Mouse (Mus musculus): Measurements from ENCODE around the gene Ermap.

Gene Ermap

GRCm38 (mm10) chr4:119183525-119183924, 6.3 kb downstream of the Ermap start:
- DNase-seq = no peak

GRCm38 (mm10) chr4:119181456-119181855, 8.4 kb downstream of the Ermap start:
- DNase-seq = no peak

- no peak for DNase-seq
Measured at GRCm38 (mm10) chr4:119180133-119180707, 9.6 kb downstream of the Ermap start.

- no peak for DNase-seq
Measured at GRCm38 (mm10) chr4:119178331-119178730, 11.5 kb downstream of the Ermap start.

DNA sequence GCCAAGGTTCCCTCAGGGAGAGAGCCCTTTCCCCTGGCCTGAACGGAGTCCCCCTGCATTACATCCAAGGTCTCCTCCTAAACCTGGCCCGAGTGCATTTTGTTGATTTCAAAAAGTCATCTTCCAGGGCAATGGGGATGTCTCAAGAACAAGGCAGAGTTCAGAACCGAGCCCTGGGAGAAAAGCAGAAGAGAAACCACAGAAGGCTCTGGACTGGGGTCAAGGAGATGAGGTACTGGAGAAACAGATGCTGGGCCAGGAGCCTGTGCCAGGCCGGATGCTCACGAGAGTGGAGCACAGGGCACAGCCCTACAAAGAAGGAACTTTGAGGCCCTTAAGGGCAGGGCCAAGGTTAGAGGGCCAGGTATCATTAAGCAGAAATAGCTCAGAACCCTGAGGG, 12.1 kb downstream of the Ermap start:
- no peak for DNase-seq

DNA sequence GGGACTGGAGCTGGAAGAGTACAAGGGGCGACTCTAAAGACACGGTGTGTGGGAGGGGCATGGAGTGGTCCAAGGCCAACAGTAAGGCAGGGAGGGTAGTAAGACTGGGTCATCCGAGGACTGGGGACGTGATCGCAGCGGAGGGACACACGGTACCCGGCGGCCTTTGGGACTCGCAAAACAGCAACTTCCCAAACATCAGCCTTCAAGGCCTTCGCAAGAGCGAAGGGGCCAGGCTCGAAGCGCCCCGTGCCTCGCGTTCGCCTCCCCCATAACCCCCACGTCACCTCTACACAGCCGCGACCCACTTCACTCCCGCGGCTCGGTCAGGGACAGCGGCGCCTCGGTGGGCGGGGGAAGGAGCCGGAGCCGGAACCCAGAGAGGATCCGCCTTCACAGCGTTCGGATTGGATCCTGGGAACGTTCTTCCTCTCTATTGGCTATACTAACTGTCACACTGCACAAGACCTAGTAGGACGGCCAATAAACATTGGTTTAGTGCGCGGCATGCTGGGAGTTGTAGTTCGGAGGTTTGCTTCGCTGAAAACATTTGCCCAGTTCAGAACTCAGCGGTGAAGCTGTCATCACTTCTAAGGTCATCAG, 15.9 kb downstream of the Ermap start, which contains the start of gene Zfp691:
Gene Zfp691, minus strand, starts transcription at position 345 of the 603 bp plus-strand sequence.
- DNase-seq = peak; percentile 94

GRCm38 (mm10) chr4:119172919-119173650, 16.7 kb downstream of the Ermap start:
- DNase-seq = peak; percentile 27

DNA sequence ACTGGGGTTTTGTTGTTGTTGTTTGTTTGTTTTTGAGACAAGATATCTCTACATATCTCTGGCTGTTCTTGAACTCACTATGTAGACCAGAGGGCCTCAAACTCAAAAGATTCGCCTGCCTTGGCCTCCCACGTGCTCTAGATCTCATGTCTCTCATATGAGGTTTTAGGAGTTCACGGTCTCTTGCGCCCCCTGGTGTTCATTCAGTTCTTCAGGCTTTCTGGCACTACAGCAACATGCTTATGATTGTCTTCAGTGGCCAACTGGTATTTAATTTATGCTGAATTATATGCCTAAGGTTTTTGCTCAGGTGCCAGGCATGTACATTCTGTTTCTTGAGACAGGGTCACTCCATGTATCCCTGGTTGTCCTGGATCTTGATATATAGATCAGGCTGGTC, 22.1 kb downstream of the Ermap start:
- DNase-seq = peak; percentile 86

- DNase-seq = no peak
Measured at GRCm38 (mm10) chr4:119167068-119167467, 22.7 kb downstream of the Ermap start.

GRCm38 (mm10) chr4:119165916-119166315, 23.9 kb downstream of the Ermap start:
- no peak for DNase-seq

DNA sequence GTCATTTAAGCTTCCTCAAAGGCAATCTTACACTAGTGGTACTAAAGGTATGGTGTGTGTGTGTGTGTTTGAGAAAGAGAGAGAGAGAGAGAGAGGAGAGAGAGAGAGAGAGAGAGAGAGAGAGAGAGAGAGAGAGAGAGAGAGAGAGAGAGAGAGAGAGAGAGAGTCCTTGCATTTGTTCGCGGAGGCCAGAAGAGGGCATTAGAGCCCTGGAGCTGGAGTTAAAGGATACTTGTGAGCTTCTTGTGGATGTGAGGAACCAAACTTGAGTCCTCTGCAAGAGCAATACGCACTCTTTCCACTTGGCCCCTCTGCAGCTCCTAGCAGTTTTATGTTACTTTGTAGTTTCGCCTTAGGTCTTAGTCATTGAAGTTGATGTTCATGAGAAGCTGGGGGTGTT, 26.8 kb downstream of the Ermap start:
- DNase-seq = no peak

- DNase-seq = no peak
Measured at GRCm38 (mm10) chr4:119161358-119161757, 28.5 kb downstream of the Ermap start.

DNA sequence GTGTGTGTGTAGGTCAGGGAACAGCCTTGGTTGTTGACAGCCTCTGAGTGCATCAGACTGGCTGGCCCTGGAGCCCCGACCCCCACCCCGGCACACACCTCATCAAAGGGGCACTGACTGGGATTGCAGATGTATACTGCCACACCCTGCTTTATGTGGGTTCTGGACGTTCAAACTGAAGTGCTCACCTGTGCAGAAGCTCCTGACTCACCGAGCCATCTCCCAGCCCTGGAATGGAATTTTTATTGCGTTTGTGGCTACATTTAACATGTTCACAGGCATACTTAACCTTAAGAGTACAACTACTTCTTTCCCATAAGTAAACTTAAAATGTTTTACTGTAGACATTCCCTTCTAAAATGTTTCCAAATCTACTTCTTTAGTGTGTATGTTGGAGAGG, 31.9 kb downstream of the Ermap start:
- DNase-seq = no peak

- DNase-seq = peak; percentile 47
Measured at GRCm38 (mm10) chr4:119157186-119157585, 32.6 kb downstream of the Ermap start.

DNA sequence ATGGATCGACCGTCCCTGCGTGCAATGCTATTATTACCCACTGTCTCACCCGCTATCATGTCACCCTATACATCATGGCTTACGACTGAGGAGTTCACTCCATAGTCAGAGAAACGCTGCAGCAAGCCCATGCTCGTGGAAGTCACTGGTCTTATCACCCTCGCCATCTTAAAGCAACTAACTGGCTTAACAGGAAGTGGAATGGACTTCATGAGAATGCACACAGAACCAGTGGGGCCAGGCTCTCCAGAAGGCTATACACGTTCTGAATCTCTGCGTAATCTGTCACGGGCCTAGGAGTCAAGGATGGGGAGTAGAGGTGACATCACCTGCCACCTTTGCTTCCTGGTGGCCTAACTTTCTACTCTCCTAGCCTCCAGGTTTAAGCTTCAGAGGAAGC, 41.1 kb downstream of the Ermap start:
- DNase-seq = no peak

DNA sequence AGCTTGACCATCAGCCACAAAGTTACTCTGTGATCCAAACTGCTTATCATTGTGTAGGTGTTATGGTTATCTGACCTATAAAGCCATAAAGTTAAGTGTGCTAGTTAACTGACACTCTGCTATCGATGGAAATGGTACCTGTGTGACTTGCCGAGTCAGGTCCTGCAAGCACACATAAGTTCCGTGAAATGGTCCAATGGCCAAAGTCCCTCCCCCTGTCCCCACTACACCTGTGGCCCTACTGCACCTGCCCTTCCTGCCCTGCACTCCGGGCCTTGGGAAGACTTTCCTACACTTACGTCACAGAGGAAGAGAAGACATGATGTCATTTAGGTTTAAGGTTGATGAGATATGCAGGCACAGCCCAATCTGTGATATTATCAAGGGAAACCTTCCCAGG, 42.5 kb downstream of the Ermap start:
- DNase-seq = no peak

DNA sequence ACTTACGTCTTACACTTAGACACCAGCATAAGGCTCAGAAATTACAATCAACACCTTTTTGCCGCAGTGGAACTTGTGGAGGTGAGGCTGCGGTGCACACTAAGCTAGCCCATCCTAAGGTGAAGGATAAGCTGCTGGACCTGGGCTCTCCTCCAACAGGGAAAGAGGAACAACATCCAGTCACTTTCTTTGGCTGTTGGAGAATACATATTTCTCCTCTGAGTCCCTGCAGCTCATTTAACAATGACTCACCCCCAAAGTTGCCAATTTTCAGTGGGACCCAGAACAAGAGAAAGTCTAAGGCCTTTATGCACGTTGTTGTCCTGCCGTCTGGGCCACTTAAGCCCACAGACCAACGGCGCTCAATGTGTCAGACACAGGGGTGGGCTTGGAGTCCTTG, 43.0 kb downstream of the Ermap start:
- no peak for DNase-seq

DNA sequence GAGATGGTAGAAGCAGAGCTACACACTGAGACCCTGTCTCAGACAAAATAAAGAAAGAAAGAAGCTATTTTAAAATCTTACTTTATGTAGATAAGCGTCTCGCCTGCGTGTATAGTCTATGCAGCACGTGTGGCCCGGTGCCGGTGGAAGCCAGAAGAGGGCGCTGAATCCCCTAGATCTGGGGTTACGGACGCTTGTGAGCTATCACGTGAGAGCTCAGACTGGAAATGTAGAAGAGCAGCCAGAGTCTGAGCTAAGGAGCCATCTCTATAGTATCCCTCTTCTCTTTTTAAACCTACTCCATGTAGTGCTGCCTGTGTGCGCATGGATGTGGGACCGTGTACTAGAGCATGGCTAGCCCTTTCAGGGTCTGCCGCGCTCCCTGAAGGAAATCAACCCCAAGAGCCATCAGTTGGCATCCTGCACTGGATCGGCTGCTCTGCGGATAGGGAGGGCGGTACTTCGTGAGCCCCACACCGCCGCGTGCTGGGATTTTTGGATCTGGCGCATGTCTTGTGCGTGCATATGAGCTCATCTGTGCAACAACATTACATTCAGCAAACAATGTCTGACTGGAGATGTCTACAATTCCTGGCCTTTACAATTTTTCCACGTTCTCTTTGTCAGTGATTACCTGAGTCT, 47.5 kb downstream of the Ermap start:
- DNase-seq = no peak

- DNase-seq = no peak
Measured at GRCm38 (mm10) chr4:119141191-119141590, 48.6 kb downstream of the Ermap start.

GRCm38 (mm10) chr4:119140126-119140525, 49.7 kb downstream of the Ermap start:
- no peak for DNase-seq

DNA sequence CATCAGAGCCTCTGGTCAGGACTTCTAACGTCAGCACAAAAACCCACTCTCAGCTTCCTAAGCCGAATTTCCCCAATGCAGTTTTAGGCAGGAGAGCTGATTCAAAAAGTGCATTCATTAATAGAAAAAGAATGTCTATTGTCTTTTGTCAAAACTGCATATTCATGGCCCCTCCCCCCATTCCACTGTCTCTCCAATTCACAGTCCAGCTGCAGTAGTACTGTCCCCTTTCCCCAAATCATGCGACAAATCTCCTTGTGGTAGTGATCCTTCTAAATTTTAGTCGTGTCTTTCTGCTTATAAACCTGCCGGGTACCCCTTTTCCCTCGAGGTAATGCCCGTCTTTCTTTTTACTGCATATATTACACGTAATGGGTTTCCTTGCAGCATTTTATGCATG, 51.0 kb downstream of the Ermap start:
- DNase-seq = no peak

DNA sequence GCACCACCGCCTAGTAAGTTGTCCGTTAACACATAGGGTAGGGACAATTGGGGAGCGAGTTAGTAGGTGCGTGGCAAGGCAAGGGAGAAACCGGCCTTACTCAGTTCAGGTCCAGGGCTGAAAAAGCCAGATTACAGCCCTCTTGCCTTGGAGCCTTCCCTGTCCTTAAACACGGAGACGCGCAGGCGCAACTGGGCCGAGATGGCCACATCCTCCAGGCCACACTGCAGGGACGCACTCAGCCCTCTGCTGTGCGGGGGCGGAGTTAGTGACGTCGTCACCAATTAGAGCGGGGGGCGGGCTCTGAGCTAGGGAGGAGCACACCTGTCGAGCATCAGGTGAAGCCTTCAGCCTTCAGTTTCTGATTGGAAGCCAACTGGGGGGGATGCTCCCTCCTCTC, 51.6 kb downstream of the Ermap start:
- DNase-seq = peak; percentile 78

DNA sequence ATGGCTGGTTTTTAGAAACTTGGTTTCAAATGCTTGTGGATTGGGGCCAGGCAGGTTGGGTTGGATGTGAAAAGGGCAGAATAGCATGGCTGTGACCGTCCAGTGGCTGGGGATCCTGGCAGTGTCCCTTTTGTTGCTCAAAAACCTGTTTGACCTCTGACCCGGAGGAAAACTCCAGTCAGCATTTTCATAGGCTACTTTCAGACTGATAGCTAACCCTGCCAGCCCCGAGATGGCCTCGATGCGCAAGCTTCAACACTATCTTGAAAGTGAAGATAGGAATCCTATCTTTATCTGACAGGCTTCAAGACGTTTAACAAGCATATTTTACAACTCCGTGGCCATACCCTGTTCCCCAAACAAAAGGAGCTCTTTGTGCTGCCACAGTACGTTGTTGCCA, 52.5 kb downstream of the Ermap start:
- DNase-seq = no peak

GRCm38 (mm10) chr4:119133860-119134259, 56.0 kb downstream of the Ermap start:
- DNase-seq = no peak

Data from cerebellum, adult 8-10 months (tissue).